Mouse (Mus musculus) adrenal gland, postnatal 14 days (tissue): ENCODE data around the gene Pigp. TPM values are rescaled to one million over a fixed set of nuclear protein-coding genes. Genes with fewer than 3 reads are reported as not detected.
"Not testable (repeated sequence)": the region's sequence is repeated elsewhere in the genome, so short reads cannot be mapped to it uniquely, and the experiment has no call there.

ENCODE experiments used
- DNase-seq: peaks from one replicate; pipeline ENCODE4 v3.0.0; 2021; ENCODE audit warnings: mixed read lengths
- total RNA-seq: library from RNA; stranded (reverse); gene quantifications from 2 replicates; pipeline ENCODE4 v1.2.3, GENCODE M21; 2021

The Pigp gene
- total RNA-seq, 1 experiment from 2014 or later, result 60.1 TPM

- peak; percentile 46 for DNase-seq
Observed at GRCm38 (mm10) chr16:94360578-94361350, 10.9 kb downstream of the Pigp start.

GRCm38 (mm10) chr16:94358091-94358490 lies 13.6 kb downstream of the Pigp start:
- no peak for DNase-seq

GRCm38 (mm10) chr16:94356776-94357494 lies 14.7 kb downstream of the Pigp start:
- DNase-seq, result no peak

- no peak for DNase-seq
Observed at GRCm38 (mm10) chr16:94356046-94356445, 15.6 kb downstream of the Pigp start.

- DNase-seq, result peak; percentile 39
Observed at GRCm38 (mm10) chr16:94354450-94354849, 17.2 kb downstream of the Pigp start.

- DNase-seq, result no peak
Observed at GRCm38 (mm10) chr16:94350287-94350677, 21.4 kb downstream of the Pigp start.

GRCm38 (mm10) chr16:94349588-94350286 lies 21.9 kb downstream of the Pigp start:
- no peak for DNase-seq

- no peak for DNase-seq
Observed at GRCm38 (mm10) chr16:94348779-94349178, 22.9 kb downstream of the Pigp start.

- DNase-seq, result no peak
Observed at GRCm38 (mm10) chr16:94347080-94347731, 24.4 kb downstream of the Pigp start.

- no peak for DNase-seq
Observed at GRCm38 (mm10) chr16:94345733-94346132, 25.9 kb downstream of the Pigp start.

GRCm38 (mm10) chr16:94339164-94340160 lies 32.2 kb downstream of the Pigp start:
- not testable (repeated sequence) for DNase-seq

GRCm38 (mm10) chr16:94335656-94336055 lies 36.0 kb downstream of the Pigp start:
- no peak for DNase-seq

- peak; percentile 84 for DNase-seq
Observed at GRCm38 (mm10) chr16:94331886-94332252, 39.8 kb downstream of the Pigp start.

- no peak for DNase-seq
Observed at GRCm38 (mm10) chr16:94331233-94331885, 40.3 kb downstream of the Pigp start.

GRCm38 (mm10) chr16:94330429-94330828 lies 41.2 kb downstream of the Pigp start:
- no peak for DNase-seq

- DNase-seq, result no peak
Observed at GRCm38 (mm10) chr16:94328881-94329867, 42.5 kb downstream of the Pigp start.

- peak; percentile 79 for DNase-seq
Observed at GRCm38 (mm10) chr16:94327781-94328711, 43.6 kb downstream of the Pigp start, which contains the start of gene Ripply3. Gene Ripply3 (plus strand): TSS chr16:94328420.

- no peak for DNase-seq
Observed at GRCm38 (mm10) chr16:94326008-94326407, 45.6 kb downstream of the Pigp start.
